Mouse (Mus musculus) liver, embryonic 16.5 days (tissue): ENCODE results near the gene Rnase4. TPM values are rescaled to one million over a fixed set of nuclear protein-coding genes. Genes with fewer than 3 reads are reported as not detected.

Experiments used
- ATAC-seq: fragments of 200-750 bp; cut with Nextera tagmentation; 2 replicates; pipeline ENCODE4 v1.8.0; 2017; ENCODE audit warnings: low read depth, mild to moderate bottlenecking, moderate number of reproducible peaks, moderate library complexity
- H3K27ac ChIP-seq: fragments of 300-500 bp; sonication (generic); 2 replicates; pipeline ENCODE4 v1.5.1; 2014; ENCODE audit warnings: mild to moderate bottlenecking, low read length
- H3K27me3 ChIP-seq: fragments of 300-500 bp; sonication (generic); 2 replicates; pipeline ENCODE4 v1.6.1; 2014; ENCODE audit warnings: low read depth, low read length, mixed read lengths; ENCODE audit not compliant: control insufficient read depth, insufficient read depth
- H3K36me3 ChIP-seq: fragments of 300-500 bp; sonication (generic); 2 replicates; pipeline ENCODE4 v1.6.1; 2014; ENCODE audit warnings: mild to moderate bottlenecking; ENCODE audit not compliant: control insufficient read depth, insufficient read depth
- H3K4me1 ChIP-seq: fragments of 300-500 bp; sonication (generic); 2 replicates; pipeline ENCODE4 v1.6.1; 2014; ENCODE audit warnings: low read depth, low read length, mixed read lengths; ENCODE audit not compliant: control insufficient read depth
- H3K4me2 ChIP-seq: fragments of 300-500 bp; sonication (generic); 2 replicates; pipeline ENCODE4 v1.6.1; 2014; ENCODE audit warnings: low read depth, low read length, mixed read lengths
- H3K4me3 ChIP-seq: fragments of 300-500 bp; sonication (generic); 2 replicates; pipeline ENCODE4 v1.5.1; 2014; ENCODE audit warnings: low read depth, mild to moderate bottlenecking, low read length
- H3K9ac ChIP-seq: fragments of 300-500 bp; sonication (generic); 2 replicates; pipeline ENCODE4 v1.6.1; 2014; ENCODE audit warnings: low read depth, low read length
- H3K9me3 ChIP-seq: fragments of 300-500 bp; sonication (generic); replicated peaks from 2 replicates; pipeline ENCODE4 v1.6.1; 2016; ENCODE audit warnings: low read length; ENCODE audit not compliant: control insufficient read depth
- WGBS: fragments of 180-500 bp; shearing (Covaris S2); extraction: QIAGEN DNeasy Blood & Tissue Kit; methylation state at CpG from one replicate; pipeline ENCODE4 v1.1.7; 2014; ENCODE audit not compliant: insufficient replicate concordance; 5-methylcytosine and 5-hydroxymethylcytosine counted together
- polyA plus RNA-seq: library from polyadenylated mRNA; unstranded; fragments of >200 nt; fragmentation: Nextera tagmentation; extraction: Ambion mirVana; gene quantifications from 2 replicates; pipeline ENCODE4 v1.2.1, GENCODE M21; 2015

The Rnase4 gene
- polyA plus RNA-seq, 1 experiment from 2014 or later, result 23.1 TPM

GRCm38 (mm10) chr14:51060761-51061160, 30.1 kb upstream of the Rnase4 start:
- Histone ChIP-seq H3K4me2 (no peak overlapping the region), H3K9me3 (no peaks in the 10 kb centered on the region), H3K27ac (no peak overlapping the region), H3K4me3 (no peak overlapping the region), H3K9ac (no peak overlapping the region), H3K27me3 (no peaks in the 10 kb centered on the region), H3K36me3 (no peaks in the 10 kb centered on the region), H3K4me1 (peaks cover 12% of the 10 kb centered on the region)
- no peak for ATAC-seq
- 73% methylated on average over 5 of the region's 5 CpGs for WGBS

- WGBS, result 80% methylated on average over 5 of the region's 5 CpGs
- no peak overlapping the region for H3K27ac ChIP-seq
- H3K9ac ChIP-seq, result no peak overlapping the region
Measured at GRCm38 (mm10) chr14:51068956-51069355, 21.9 kb upstream of the Rnase4 start.

GRCm38 (mm10) chr14:51069617-51070016, 21.3 kb upstream of the Rnase4 start:
- Histone ChIP-seq H3K4me3 (no peak overlapping the region), H3K36me3 (no peaks in the 10 kb centered on the region), H3K4me1 (peaks cover 8% of the 10 kb centered on the region), H3K9me3 (no peaks in the 10 kb centered on the region), H3K27me3 (no peaks in the 10 kb centered on the region), H3K9ac (no peak overlapping the region), H3K27ac (no peak overlapping the region), H3K4me2 (no peak overlapping the region)
- WGBS, result 68% methylated on average over 2 of the region's 2 CpGs
- no peak for ATAC-seq

More at GRCm38 (mm10) chr14:51068956-51069355, 21.9 kb upstream of the Rnase4 start:
- H3K4me3 ChIP-seq, result no peak overlapping the region
- ATAC-seq, result no peak
- H3K27me3 ChIP-seq, result no peaks in the 10 kb centered on the region
- no peak overlapping the region for H3K4me2 ChIP-seq
- H3K9me3 ChIP-seq, result no peaks in the 10 kb centered on the region
- H3K36me3 ChIP-seq, result no peaks in the 10 kb centered on the region
- H3K4me1 ChIP-seq, result peaks cover 8% of the 10 kb centered on the region

GRCm38 (mm10) chr14:51074335-51074734, 16.5 kb upstream of the Rnase4 start, which contains the start of gene Olfr750:
Gene Olfr750, minus strand, starts transcription at chr14:51074435.
- Histone ChIP-seq H3K27me3 (no peaks in the 10 kb centered on the region; the same call in 1 of the 2 replicates), H3K4me3 (no peak within 1 kb of the TSS), H3K9ac (no peak within 1 kb of the TSS), H3K27ac (no peak within 1 kb of the TSS), H3K36me3 (no peaks in the 10 kb centered on the region), H3K9me3 (no peaks in the 10 kb centered on the region), H3K4me1 (no peaks in the 10 kb centered on the region), H3K4me2 (no peak within 1 kb of the TSS)
- ATAC-seq, result no peak
- 62% methylated on average over 3 of the region's 3 CpGs for WGBS

- Histone ChIP-seq H3K9ac (no peak overlapping the region), H3K9me3 (no peaks in the 10 kb centered on the region), H3K4me1 (peaks cover 16% of the 10 kb centered on the region), H3K4me3 (no peak overlapping the region), H3K27me3 (peaks cover 19% of the 10 kb centered on the region), H3K36me3 (no peaks in the 10 kb centered on the region), H3K27ac (no peak overlapping the region), H3K4me2 (no peak overlapping the region)
- 53% methylated on average over 1 of the region's 1 CpGs for WGBS
- ATAC-seq, result no peak
Measured at GRCm38 (mm10) chr14:51079180-51079579, 11.7 kb upstream of the Rnase4 start.

- Histone ChIP-seq H3K4me2 (no peak overlapping the region), H3K36me3 (no peaks in the 10 kb centered on the region), H3K27me3 (peaks cover 19% of the 10 kb centered on the region), H3K4me3 (no peak overlapping the region), H3K9ac (no peak overlapping the region), H3K27ac (no peak overlapping the region), H3K4me1 (peaks cover 34% of the 10 kb centered on the region), H3K9me3 (no peaks in the 10 kb centered on the region)
- 0 out of 2 replicates have a peak, but pooled peaks have one; percentile 7 for ATAC-seq
- WGBS, result 52% methylated on average over 2 of the region's 2 CpGs
Measured at GRCm38 (mm10) chr14:51081035-51081434, 9.8 kb upstream of the Rnase4 start.

- H3K27ac ChIP-seq, result peak overlapping the region; percentile 23; the same call in 1 of the 2 replicates
- ATAC-seq, result peak; percentile 62
- no peaks in the 10 kb centered on the region for H3K36me3 ChIP-seq
- WGBS, result 1% methylated on average over 40 of the region's 40 CpGs
- peak overlapping the region; percentile 68 for H3K4me2 ChIP-seq
- peaks cover 39% of the 10 kb centered on the region for H3K4me1 ChIP-seq
- no peaks in the 10 kb centered on the region for H3K9me3 ChIP-seq
- H3K27me3 ChIP-seq, result peaks cover 19% of the 10 kb centered on the region
- peak overlapping the region; percentile 59 for H3K4me3 ChIP-seq
- peak overlapping the region; percentile 8 for H3K9ac ChIP-seq
Measured at GRCm38 (mm10) chr14:51082599-51083581, 8.0 kb upstream of the Rnase4 start.

- no peak overlapping the region for H3K9ac ChIP-seq
- H3K9me3 ChIP-seq, result no peaks in the 10 kb centered on the region
- H3K4me3 ChIP-seq, result peak overlapping the region; percentile 59
- no peak for ATAC-seq
- H3K27ac ChIP-seq, result no peak overlapping the region
- 6% methylated on average over 7 of the region's 7 CpGs for WGBS
- H3K4me1 ChIP-seq, result peaks cover 43% of the 10 kb centered on the region
- H3K4me2 ChIP-seq, result peak overlapping the region; percentile 68
- no peaks in the 10 kb centered on the region for H3K36me3 ChIP-seq
- peaks cover 19% of the 10 kb centered on the region for H3K27me3 ChIP-seq
Measured at GRCm38 (mm10) chr14:51083805-51084204, 7.1 kb upstream of the Rnase4 start.

GRCm38 (mm10) chr14:51085086-51085485, 5.8 kb upstream of the Rnase4 start:
- Histone ChIP-seq H3K27me3 (peaks cover 19% of the 10 kb centered on the region), H3K4me1 (peaks cover 49% of the 10 kb centered on the region), H3K4me2 (no peak overlapping the region), H3K27ac (no peak overlapping the region), H3K36me3 (no peaks in the 10 kb centered on the region), H3K4me3 (no peak overlapping the region), H3K9me3 (no peaks in the 10 kb centered on the region), H3K9ac (no peak overlapping the region)
- 66% methylated on average over 2 of the region's 2 CpGs for WGBS
- ATAC-seq, result no peak
